Mouse (Mus musculus): ENCODE results near the gene Icam4. TPM values are rescaled to one million over a fixed set of nuclear protein-coding genes. Genes with fewer than 3 reads are reported as not detected.
"Not testable (repeated sequence)": the region's sequence is repeated elsewhere in the genome, so short reads cannot be mapped to it uniquely, and the experiment has no call there.

Icam4 gene
- total and polyA plus RNA-seq, 3 experiments = 0.84 to 1.4 (median 1.0) TPM

- not testable (repeated sequence) for H3K4me1 ChIP-seq (ENCODE audit: control insufficient read depth, insufficient read depth, low read length); H3K27ac ChIP-seq; H3K4me3 ChIP-seq; H3K9ac ChIP-seq (ENCODE audit: low read depth, low read length); H3K79me2 ChIP-seq (replicated peaks; ENCODE audit: control insufficient read depth, insufficient read depth, low read length); DNase-seq; H3K27me3 ChIP-seq (ENCODE audit: control insufficient read depth, insufficient read depth, low read length); H3K36me3 ChIP-seq (ENCODE audit: control insufficient read depth, insufficient read depth, low read length)
- 70% methylated on average over 1 of the region's 1 CpGs for WGBS
- peak; percentile 71 for TF ChIP-seq CTCF (IDR thresholded peaks at IDR 0.05)
- intact Hi-C loops (cut with DNase I) = loop anchor here (1.0 kb wide), 1 partner anchor 97 kb away; no protein-coding TSS in a partner anchor
Observed at GRCm38 (mm10) chr9:20998337-20998736, 30.8 kb upstream of the Icam4 start.

GRCm38 (mm10) chr9:21000811-21001210, 28.4 kb upstream of the Icam4 start:
- Histone ChIP-seq H3K36me3 (ENCODE audit: control insufficient read depth, insufficient read depth, low read length) (no peaks in the 10 kb centered on the region), H3K4me3 (no peak overlapping the region), H3K27ac (no peak overlapping the region), H3K79me2 (replicated peaks; ENCODE audit: control insufficient read depth, insufficient read depth, low read length) (no peaks in the 10 kb centered on the region), H3K4me1 (ENCODE audit: control insufficient read depth, insufficient read depth, low read length) (peaks cover 4% of the 10 kb centered on the region), H3K9ac (ENCODE audit: low read depth, low read length) (no peak overlapping the region), H3K27me3 (ENCODE audit: control insufficient read depth, insufficient read depth, low read length) (no peaks in the 10 kb centered on the region)
- DNase-seq = no peak
- intact Hi-C loops (cut with DNase I) = loop anchor here (10.0 kb wide), 1 partner anchor 134 kb away; the partner anchor contains the start of gene Tyk2
- no peak for TF ChIP-seq EP300 (IDR thresholded peaks at IDR 0.05; ENCODE audit: insufficient read depth, low read depth, low read length)
- TF ChIP-seq CTCF (IDR thresholded peaks at IDR 0.05) = peak; percentile 63
- no peak for TF ChIP-seq POLR2A (IDR thresholded peaks at IDR 0.05; ENCODE audit: insufficient read depth, low read depth, low read length)

- no peak for DNase-seq
- no peak overlapping the region for H3K9ac ChIP-seq (ENCODE audit: low read depth, low read length)
- H3K27ac ChIP-seq = no peak overlapping the region
- H3K27me3 ChIP-seq (ENCODE audit: control insufficient read depth, insufficient read depth, low read length) = no peaks in the 10 kb centered on the region
- 50% methylated on average over 6 of the region's 6 CpGs for WGBS
- no peaks in the 10 kb centered on the region for H3K36me3 ChIP-seq (ENCODE audit: control insufficient read depth, insufficient read depth, low read length)
- no peak for TF ChIP-seq CTCF (IDR thresholded peaks at IDR 0.05)
- TF ChIP-seq POLR2A (IDR thresholded peaks at IDR 0.05; ENCODE audit: insufficient read depth, low read depth, low read length) = no peak
- TF ChIP-seq EP300 (IDR thresholded peaks at IDR 0.05; ENCODE audit: insufficient read depth, low read depth, low read length) = no peak
- intact Hi-C loops (cut with DNase I) = loop anchor here (1.0 to 10.0 kb wide), 2 partner anchors 28 to 133 kb away; partner anchors contain the start of genes Icam4 and Tyk2
- no peak overlapping the region for H3K4me3 ChIP-seq
- peaks cover 4% of the 10 kb centered on the region for H3K4me1 ChIP-seq (ENCODE audit: control insufficient read depth, insufficient read depth, low read length)
- H3K79me2 ChIP-seq (replicated peaks; ENCODE audit: control insufficient read depth, insufficient read depth, low read length) = no peaks in the 10 kb centered on the region
Observed at GRCm38 (mm10) chr9:21001651-21002200, 27.4 kb upstream of the Icam4 start.

- WGBS = 10% methylated on average over 7 of the region's 7 CpGs
- H3K4me3 ChIP-seq = peak overlapping the region; percentile 97
- intact Hi-C loops (cut with DNase I) = loop anchor here (1.0 to 10.0 kb wide), 2 partner anchors 27 to 133 kb away; partner anchors contain the start of genes Icam4 and Tyk2
- H3K27ac ChIP-seq = peak overlapping the region; percentile 91
- no peaks in the 10 kb centered on the region for H3K27me3 ChIP-seq (ENCODE audit: control insufficient read depth, insufficient read depth, low read length)
- peak overlapping the region; percentile 86; the same call in 1 of the 2 replicates for H3K9ac ChIP-seq (ENCODE audit: low read depth, low read length)
- no peak for TF ChIP-seq CTCF (IDR thresholded peaks at IDR 0.05)
- no peak for TF ChIP-seq POLR2A (IDR thresholded peaks at IDR 0.05; ENCODE audit: insufficient read depth, low read depth, low read length)
- no peak for TF ChIP-seq EP300 (IDR thresholded peaks at IDR 0.05; ENCODE audit: insufficient read depth, low read depth, low read length)
- no peaks in the 10 kb centered on the region for H3K79me2 ChIP-seq (replicated peaks; ENCODE audit: control insufficient read depth, insufficient read depth, low read length)
- H3K36me3 ChIP-seq (ENCODE audit: control insufficient read depth, insufficient read depth, low read length) = no peaks in the 10 kb centered on the region
- peaks cover 4% of the 10 kb centered on the region for H3K4me1 ChIP-seq (ENCODE audit: control insufficient read depth, insufficient read depth, low read length)
- DNase-seq = no peak
Observed at GRCm38 (mm10) chr9:21002270-21002626, 26.9 kb upstream of the Icam4 start.

- Histone ChIP-seq H3K27ac (peak within 1 kb of the TSS; percentile 91), H3K4me1 (ENCODE audit: control insufficient read depth, insufficient read depth, low read length) (peaks cover 4% of the 10 kb centered on the region), H3K27me3 (ENCODE audit: control insufficient read depth, insufficient read depth, low read length) (no peaks in the 10 kb centered on the region), H3K36me3 (ENCODE audit: control insufficient read depth, insufficient read depth, low read length) (no peaks in the 10 kb centered on the region), H3K79me2 (replicated peaks; ENCODE audit: control insufficient read depth, insufficient read depth, low read length) (no peaks in the 10 kb centered on the region), H3K9ac (ENCODE audit: low read depth, low read length) (peak within 1 kb of the TSS; percentile 86), H3K4me3 (peak within 1 kb of the TSS; percentile 97)
- TF ChIP-seq POLR2A (IDR thresholded peaks at IDR 0.05; ENCODE audit: insufficient read depth, low read depth, low read length) = peak; percentile 94
- peak; percentile 39 for TF ChIP-seq CTCF (IDR thresholded peaks at IDR 0.05)
- no peak for TF ChIP-seq EP300 (IDR thresholded peaks at IDR 0.05; ENCODE audit: insufficient read depth, low read depth, low read length)
- DNase-seq = peak; percentile 90 to 92
- intact Hi-C loops (cut with DNase I) = loop anchor here (1.0 to 10.0 kb wide), 2 partner anchors 26 to 132 kb away; partner anchors contain the start of genes Icam4 and Tyk2
- WGBS = under 1% methylated on average over 72 of the region's 72 CpGs
Observed at GRCm38 (mm10) chr9:21002627-21003551, 26.3 kb upstream of the Icam4 start, which contains the start of gene Mrpl4. Gene Mrpl4, plus strand, starts transcription at chr9:21002738.

Measured in heart, adult 2 months (tissue).